Mouse (Mus musculus) brain, adult 2 months (tissue): ENCODE data around the gene Nmnat1.
"Not testable (repeated sequence)": the region's sequence is repeated elsewhere in the genome, so short reads cannot be mapped to it uniquely, and the experiment has no call there.

ENCODE experiments used
- DNase-seq: peaks from one replicate; pipeline ENCODE4 v3.0.0; 2011; ENCODE audit warnings: low read depth, low spot score

Nmnat1 gene

GRCm38 (mm10) chr4:149489415-149490240 is 4.6 kb upstream of the Nmnat1 start:
- no peak for DNase-seq

GRCm38 (mm10) chr4:149487729-149488128 is 2.7 kb upstream of the Nmnat1 start:
- no peak for DNase-seq

GRCm38 (mm10) chr4:149485825-149486206 is 814 bp upstream of the Nmnat1 start:
- DNase-seq, result peak; percentile 54

- peak; percentile 36 for DNase-seq
These were observed 436 bp downstream of the Nmnat1 start for GRCm38 (mm10) chr4:149484566-149484965.

- DNase-seq, result no peak
These were observed 7.9 kb downstream of the Nmnat1 start, which contains the start of gene Tmem274 for GRCm38 (mm10) chr4:149477078-149477477. TSS of gene Tmem274 (plus strand) at chr4:149477378.

GRCm38 (mm10) chr4:149475096-149475495 is 9.9 kb downstream of the Nmnat1 start:
- peak; percentile 37 for DNase-seq

- DNase-seq, result no peak
These were observed 15.4 kb downstream of the Nmnat1 start for GRCm38 (mm10) chr4:149469557-149469956.

GRCm38 (mm10) chr4:149463435-149463950 is 21.5 kb downstream of the Nmnat1 start:
- no peak for DNase-seq

GRCm38 (mm10) chr4:149462305-149462971 is 22.6 kb downstream of the Nmnat1 start:
- no peak for DNase-seq

GRCm38 (mm10) chr4:149461579-149462304 is 23.3 kb downstream of the Nmnat1 start:
- peak; percentile 93 for DNase-seq

- not testable (repeated sequence) for DNase-seq
These were observed 24.5 kb downstream of the Nmnat1 start for GRCm38 (mm10) chr4:149460475-149460874.

GRCm38 (mm10) chr4:149459425-149459824 is 25.6 kb downstream of the Nmnat1 start:
- no peak for DNase-seq

- peak; percentile 34 for DNase-seq
These were observed 26.5 kb downstream of the Nmnat1 start for GRCm38 (mm10) chr4:149458526-149458925.

- peak; percentile 18 for DNase-seq
These were observed 27.1 kb downstream of the Nmnat1 start for GRCm38 (mm10) chr4:149457831-149458430.

- DNase-seq, result not testable (repeated sequence)
These were observed 27.8 kb downstream of the Nmnat1 start for GRCm38 (mm10) chr4:149457163-149457562.

- DNase-seq, result no peak
These were observed 30.1 kb downstream of the Nmnat1 start, which contains the start of gene Rbp7 for GRCm38 (mm10) chr4:149454879-149455278. TSS of gene Rbp7 (minus strand) at chr4:149454978.

GRCm38 (mm10) chr4:149454263-149454662 is 30.7 kb downstream of the Nmnat1 start:
- no peak for DNase-seq

GRCm38 (mm10) chr4:149453656-149454055 is 31.3 kb downstream of the Nmnat1 start:
- peak; percentile 45 for DNase-seq

- no peak for DNase-seq
These were observed 34.4 kb downstream of the Nmnat1 start for GRCm38 (mm10) chr4:149450636-149451035.

- no peak for DNase-seq
These were observed 38.7 kb downstream of the Nmnat1 start for GRCm38 (mm10) chr4:149446309-149446708.

- peak; percentile 32 for DNase-seq
These were observed 39.1 kb downstream of the Nmnat1 start for GRCm38 (mm10) chr4:149445868-149446267.
